8 mouse cellular contexts compared by ENCODE assay signal in genomic region chr19:25450869-25451629, GRCm38 (mm10). TPM values are rescaled to one million over a fixed set of nuclear protein-coding genes. Genes with fewer than 3 reads are reported as not detected.
DNase-seq lines count a peak whose midpoint lies in the region; ATAC-seq lines count a peak whose summit lies in the region.
"Had no signal": no experiment of that assay in that cellular context is flagged by ENCODE, and none has a peak within 500 bp of the region (broad histone marks: within the 10 kb centered on the region; RNA-seq: fewer than 3 reads in every experiment).

No protein-coding gene starts in this region.

- H3K4me1 ChIP-seq in liver, embryonic 12.5 days: no peaks in the 10 kb centered on the region
- no peaks in the 10 kb centered on the region for H3K4me1 ChIP-seq in limb, embryonic 10.5 days

- WGBS in liver, embryonic 12.5 days (ENCODE audit: insufficient replicate concordance): 35% methylated on average over 11 of the region's 11 CpGs
- WGBS in limb, embryonic 10.5 days: 55% methylated on average over 11 of the region's 11 CpGs

- no peaks in the 10 kb centered on the region for H3K9me3 ChIP-seq in liver, embryonic 12.5 days (replicated peaks)
- H3K9me3 ChIP-seq in limb, embryonic 10.5 days (replicated peaks): no peaks in the 10 kb centered on the region

- H3K4me2 ChIP-seq in liver, embryonic 12.5 days: no peak overlapping the region

- ATAC-seq in liver, embryonic 12.5 days: no peak

- intact Hi-C loops in heart, postnatal 14 days (cut with DNase I): no loop called here

- H3K9ac ChIP-seq in liver, embryonic 12.5 days: no peak overlapping the region

- H3K27me3 ChIP-seq in liver, embryonic 12.5 days (replicated peaks): peaks cover 7% of the 10 kb centered on the region; the same call in 1 of the 2 replicates
- no peaks in the 10 kb centered on the region for H3K27me3 ChIP-seq in limb, embryonic 10.5 days (ENCODE audit: low read depth, poor library complexity, severe bottlenecking)

- no peak overlapping the region for H3K27ac ChIP-seq in liver, embryonic 12.5 days
- H3K27ac ChIP-seq in limb, embryonic 10.5 days: no peak overlapping the region

- no peaks in the 10 kb centered on the region for H3K36me3 ChIP-seq in liver, embryonic 12.5 days
- no peaks in the 10 kb centered on the region for H3K36me3 ChIP-seq in limb, embryonic 10.5 days

- no peak overlapping the region for H3K4me3 ChIP-seq in liver, embryonic 12.5 days
- no peak overlapping the region for H3K4me3 ChIP-seq in limb, embryonic 10.5 days

- peak; percentile 38 for DNase-seq in liver
- DNase-seq in Muller cell, postnatal 12 days (ENCODE audit: inconsistent ontology term): peak; percentile 61
- DNase-seq in brain, adult 2 months (ENCODE audit: low read depth, low spot score): peak; percentile 52
- peak; percentile 49 to 76 for DNase-seq in heart, postnatal 14 days
- peak; percentile 64 for DNase-seq in limb, embryonic 10.5 days (ENCODE audit: low spot score)
- peak; percentile 44 for DNase-seq in retina, postnatal 7 days (ENCODE audit: low read depth, low spot score)

RNA-seq across cellular contexts. Expression of gene Dmrt1, which starts 54.4 kb away (rescaled TPM):
- polyA plus RNA-seq in liver, embryonic 12.5 days (2016; fragmentation: Nextera tagmentation; extraction: Ambion mirVana): 0.06 TPM in 1 of 2 replicates, not detected in the other
- not detected for total RNA-seq in heart, postnatal 14 days (2021)
- polyA plus RNA-seq in limb, embryonic 10.5 days (2016; fragmentation: Nextera tagmentation; extraction: Ambion mirVana): 0.16 TPM in 1 of 2 replicates, not detected in the other
- total RNA-seq: left cerebral cortex, postnatal 10 days had no signal
